Mouse (Mus musculus): ENCODE measurements around the gene Adipor2.

Adipor2 gene

GRCm38 (mm10) chr6:119346257-119346656, 71.2 kb downstream of the Adipor2 start:
- no peak for DNase-seq

- no peak for DNase-seq
Measured at GRCm38 (mm10) chr6:119341409-119341808, 76.1 kb downstream of the Adipor2 start.

GRCm38 (mm10) chr6:119338121-119338912, 79.2 kb downstream of the Adipor2 start:
- no peak for DNase-seq

DNA sequence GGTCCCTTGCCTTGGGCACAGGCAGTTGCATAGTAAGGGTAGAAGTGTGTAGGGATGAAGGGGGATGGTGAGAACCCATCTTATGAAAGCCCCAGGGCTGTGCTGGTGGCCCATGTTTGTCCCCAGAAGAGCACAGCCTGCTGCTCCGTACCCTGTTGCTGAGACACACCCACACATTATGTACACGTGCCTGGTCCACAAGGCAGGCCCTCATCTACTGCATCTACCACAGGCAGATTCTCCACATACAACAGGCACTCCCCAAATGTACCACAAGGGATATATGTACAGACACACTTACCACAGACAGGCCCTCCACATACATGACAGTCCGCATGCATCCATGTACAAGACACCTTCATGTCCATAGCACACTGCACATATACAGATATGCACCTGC, 80.2 kb downstream of the Adipor2 start:
- DNase-seq, result no peak

- no peak for DNase-seq
Measured at GRCm38 (mm10) chr6:119336124-119336523, 81.4 kb downstream of the Adipor2 start.

- DNase-seq, result no peak
Measured at GRCm38 (mm10) chr6:119333831-119334230, 83.7 kb downstream of the Adipor2 start.

DNA sequence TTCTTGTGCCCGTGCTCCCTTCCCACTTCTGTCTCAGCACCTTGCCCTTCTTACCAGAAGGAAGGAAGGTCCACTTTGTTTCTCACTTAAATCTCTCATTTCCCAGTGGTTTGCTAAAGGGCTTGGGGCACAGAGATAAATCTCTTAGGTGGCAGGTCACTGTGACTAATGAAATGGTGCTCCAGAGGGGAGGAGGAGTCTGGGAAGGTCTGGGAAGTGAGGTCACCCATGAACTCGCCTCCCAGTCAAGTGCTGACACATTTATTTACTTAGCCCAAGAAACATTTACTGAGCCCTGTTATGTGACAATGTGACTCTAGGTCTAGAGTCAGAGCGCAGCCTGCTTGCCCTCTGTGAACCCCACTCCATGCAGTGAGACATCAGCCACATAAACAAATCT, 84.3 kb downstream of the Adipor2 start:
- peak; percentile 64 to 75 for DNase-seq

GRCm38 (mm10) chr6:119332111-119332510, 85.4 kb downstream of the Adipor2 start:
- DNase-seq, result peak; percentile 39 to 69

- DNase-seq, result no peak
Measured at GRCm38 (mm10) chr6:119330506-119330905, 87.0 kb downstream of the Adipor2 start, which contains the start of gene Lrtm2. Lrtm2 (minus strand) TSS chr6:119330766.

- DNase-seq, result no peak
Measured at GRCm38 (mm10) chr6:119329936-119330335, 87.6 kb downstream of the Adipor2 start.

- DNase-seq, result peak; percentile 68 to 78
Measured at GRCm38 (mm10) chr6:119329215-119329714, 88.2 kb downstream of the Adipor2 start.

DNA sequence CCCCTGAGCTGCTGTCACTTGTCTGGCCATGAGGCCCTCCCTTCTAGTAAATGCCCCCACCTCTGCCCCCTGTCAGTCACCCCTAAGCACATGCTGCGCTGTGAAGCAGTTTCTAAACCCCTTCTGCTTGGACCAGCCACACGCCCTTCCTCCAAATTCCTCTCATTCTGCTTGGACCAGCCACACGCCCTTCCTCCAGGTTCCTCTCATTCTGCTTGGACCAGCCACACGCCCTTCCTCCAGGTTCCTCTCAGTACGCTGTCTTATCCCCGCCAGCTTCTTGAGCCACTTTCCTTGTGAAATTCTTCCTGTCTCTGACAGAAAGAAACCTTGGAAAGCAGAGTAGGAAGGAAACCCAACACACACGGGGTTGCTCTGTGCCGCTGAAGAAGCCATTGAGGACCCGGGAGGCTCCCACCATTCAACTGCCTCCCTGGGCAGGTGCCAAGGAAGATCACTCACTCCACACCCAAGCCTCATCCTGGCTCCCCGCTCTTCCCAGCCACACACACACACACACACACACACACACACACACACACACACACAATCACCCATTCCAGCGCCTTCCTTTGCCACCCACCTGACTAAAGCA, 88.9 kb downstream of the Adipor2 start:
- DNase-seq, result peak in 1 of 2 experiments; percentile 10

DNA sequence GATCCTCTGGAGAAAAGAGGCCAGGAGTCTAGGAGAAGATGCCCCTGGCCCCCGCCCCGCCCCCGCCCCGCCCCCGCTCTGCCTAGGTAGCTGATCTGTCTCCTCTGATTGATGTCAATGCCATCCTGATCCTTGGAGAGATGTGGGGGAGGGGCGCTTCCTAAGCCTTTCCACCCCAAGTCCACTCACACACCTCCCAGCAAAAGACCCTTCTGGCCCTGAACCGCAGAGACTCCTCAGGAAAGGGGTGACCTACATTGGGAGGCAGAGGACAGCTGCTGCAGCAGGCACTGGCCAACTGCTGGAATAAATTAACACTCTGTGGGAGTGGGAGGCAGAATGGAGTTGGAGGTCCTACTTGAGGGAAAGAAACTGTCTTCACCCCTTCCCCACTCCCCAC, 91.0 kb downstream of the Adipor2 start:
- no peak for DNase-seq

GRCm38 (mm10) chr6:119325978-119326377, 91.5 kb downstream of the Adipor2 start:
- DNase-seq, result no peak

DNA sequence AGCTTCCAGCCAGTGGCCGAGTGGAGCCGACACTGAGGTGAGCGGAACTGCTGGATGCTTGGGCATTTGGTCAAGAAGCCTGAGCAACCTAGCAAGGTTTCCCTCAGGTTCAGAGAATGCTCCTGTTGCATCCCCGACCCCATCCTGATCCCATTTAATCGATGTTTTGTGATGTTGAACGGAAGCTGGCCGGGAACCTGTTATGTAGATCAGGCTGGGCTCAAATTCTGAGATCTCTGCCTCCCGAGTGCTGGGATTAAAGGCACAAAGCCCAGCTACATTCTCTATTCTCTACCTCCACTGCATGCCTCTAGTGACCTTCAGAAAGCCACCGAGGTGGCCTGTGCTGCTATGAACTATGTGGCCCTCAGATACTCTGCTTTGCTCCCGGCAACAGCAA, 92.7 kb downstream of the Adipor2 start:
- DNase-seq, result no peak

- no peak for DNase-seq
Measured at GRCm38 (mm10) chr6:119321752-119322151, 95.8 kb downstream of the Adipor2 start.

DNA sequence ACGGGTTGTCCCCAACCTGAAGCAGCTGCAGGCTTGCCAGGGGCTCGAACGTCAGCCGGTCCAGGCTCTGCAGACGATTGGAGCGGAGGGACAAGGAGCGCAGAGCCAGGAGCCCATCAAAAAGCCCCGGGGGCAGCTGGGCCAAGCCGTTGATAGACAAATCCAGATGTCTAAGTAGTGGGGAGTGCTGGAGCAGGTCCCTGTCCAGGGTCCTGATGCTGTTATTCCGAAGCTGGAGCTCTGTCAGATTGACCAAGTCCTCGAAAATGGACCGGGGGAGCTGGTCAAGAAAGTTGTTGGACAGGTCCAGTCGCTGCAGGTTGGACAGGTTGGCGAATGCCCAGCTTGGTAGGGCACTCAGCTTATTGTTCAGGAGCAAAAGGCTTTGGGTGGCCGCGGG, 97.0 kb downstream of the Adipor2 start:
- DNase-seq, result peak; percentile 22 to 49

DNA sequence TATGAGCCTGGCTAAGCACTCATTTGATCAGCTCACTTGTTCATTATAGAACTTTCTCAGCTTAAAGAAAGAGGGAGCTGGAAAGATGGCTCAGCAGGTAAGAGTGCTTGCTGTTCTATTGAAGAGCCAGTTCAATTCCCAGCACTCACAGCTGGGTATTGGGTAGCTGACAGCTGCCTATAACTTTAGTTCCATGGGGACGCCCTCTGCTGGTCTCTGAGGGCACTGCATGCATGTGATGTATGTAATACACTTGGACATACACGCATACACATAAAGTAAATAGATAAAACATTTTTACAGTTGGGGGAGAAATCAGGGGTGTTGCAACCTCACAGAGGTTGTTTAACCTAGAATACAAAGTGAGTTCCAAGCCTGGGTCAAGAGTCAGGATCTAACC, 98.1 kb downstream of the Adipor2 start:
- DNase-seq, result no peak

DNA sequence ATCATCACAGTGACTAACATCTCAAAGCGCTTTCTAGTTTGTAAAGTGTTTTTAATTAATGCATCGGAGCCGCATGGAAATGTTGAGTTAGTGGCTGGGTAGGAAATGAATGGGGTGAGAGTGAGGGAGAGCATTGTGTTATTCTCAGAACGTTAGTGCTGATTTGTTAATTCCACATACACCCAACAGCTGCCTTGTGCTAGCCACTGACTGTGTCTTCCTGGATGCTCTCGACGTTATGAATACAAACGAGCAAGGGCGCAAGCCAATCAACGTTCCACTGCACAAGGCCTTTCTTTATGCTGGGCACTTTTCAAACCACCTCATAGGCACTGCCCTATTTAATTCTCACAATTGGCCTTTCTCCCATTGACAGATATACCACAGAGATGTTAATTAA, 98.8 kb downstream of the Adipor2 start:
- DNase-seq, result no peak

GRCm38 (mm10) chr6:119314751-119315476, 102.6 kb downstream of the Adipor2 start:
- DNase-seq, result no peak

- no peak for DNase-seq
Measured at GRCm38 (mm10) chr6:119313588-119314375, 103.7 kb downstream of the Adipor2 start.

GRCm38 (mm10) chr6:119313096-119313495, 104.4 kb downstream of the Adipor2 start:
- no peak for DNase-seq

GRCm38 (mm10) chr6:119312381-119312780, 105.1 kb downstream of the Adipor2 start:
- DNase-seq, result no peak
